Mouse (Mus musculus): Measurements from ENCODE around the gene Ptprg. TPM values are rescaled to one million over a fixed set of nuclear protein-coding genes. Genes with fewer than 3 reads are reported as not detected.
"Not testable (repeated sequence)": the region's sequence is repeated elsewhere in the genome, so short reads cannot be mapped to it uniquely, and the experiment has no call there.

Gene Ptprg
- polyA plus RNA-seq, 1 experiment, result 57.2 TPM

DNA sequence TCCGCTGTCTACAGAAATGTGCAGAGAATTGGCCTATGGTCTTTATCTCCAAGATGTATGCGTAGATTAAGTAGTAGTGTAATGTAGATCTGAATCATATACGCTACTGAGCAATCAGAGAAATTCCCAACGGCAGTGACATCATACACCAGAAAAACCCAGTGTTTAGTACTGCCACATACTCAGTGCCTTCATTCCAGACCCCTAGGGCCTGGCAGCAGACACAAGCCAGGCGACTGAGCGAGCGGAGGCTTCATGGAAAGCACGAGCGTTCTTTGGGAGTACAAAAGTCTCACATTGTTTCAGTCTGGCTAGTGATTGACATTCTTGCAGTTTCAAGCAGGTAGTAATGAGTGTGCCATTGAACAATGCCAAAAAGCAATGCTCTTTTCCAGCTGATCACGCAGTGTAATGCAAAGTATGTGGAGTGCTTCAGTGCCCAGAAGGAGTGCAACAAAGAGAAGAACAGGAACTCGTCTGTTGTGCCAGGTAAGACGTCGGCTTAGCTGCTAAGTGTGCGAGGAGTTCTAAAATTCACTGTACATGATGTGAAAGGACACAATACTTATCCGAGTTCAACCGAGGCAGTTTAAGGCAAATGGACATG lies 665.3 kb downstream of the Ptprg start:
- DNase-seq (ENCODE audit: low read depth), result no peak

GRCm38 (mm10) chr14:12219877-12220276 lies 666.5 kb downstream of the Ptprg start:
- DNase-seq (ENCODE audit: low read depth), result no peak

DNA sequence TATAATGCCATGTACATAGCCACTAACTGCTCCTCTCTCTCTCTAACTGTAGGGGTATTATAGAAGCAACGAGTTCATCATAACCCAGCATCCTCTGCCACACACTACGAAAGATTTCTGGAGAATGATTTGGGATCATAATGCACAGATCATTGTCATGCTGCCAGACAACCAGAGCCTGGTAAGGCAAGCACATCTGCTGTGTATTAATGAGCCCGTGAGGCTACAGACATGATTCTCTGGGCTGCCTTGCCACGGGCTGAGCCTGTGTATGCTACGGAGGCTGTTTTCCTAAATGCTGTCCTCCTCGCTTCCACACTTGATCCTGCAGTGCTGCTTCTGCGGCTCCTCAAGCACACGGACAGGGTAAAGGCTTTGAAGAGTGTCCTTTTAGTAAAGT lies 667.2 kb downstream of the Ptprg start:
- DNase-seq (ENCODE audit: low read depth), result no peak

DNA sequence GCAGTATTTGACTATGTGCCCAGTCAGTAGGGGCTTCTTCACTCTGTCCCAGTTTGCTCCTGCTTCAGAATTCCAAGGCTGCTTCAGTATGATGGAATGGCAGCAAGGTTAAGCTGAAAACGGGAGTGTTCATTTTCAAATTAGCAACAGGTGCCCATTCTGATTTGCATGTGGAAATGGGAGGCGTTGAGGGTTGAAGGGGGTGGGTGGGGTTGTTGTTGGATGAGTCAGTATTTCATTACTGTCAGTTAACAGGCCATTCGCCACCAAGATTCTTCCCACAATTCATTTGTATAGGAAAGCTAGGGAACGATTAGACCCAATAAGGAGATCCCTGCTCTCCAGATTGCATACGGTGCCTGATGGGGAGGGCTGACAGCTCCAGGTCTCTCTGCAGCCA lies 668.2 kb downstream of the Ptprg start:
- no peak for DNase-seq (ENCODE audit: low read depth)

- DNase-seq (ENCODE audit: low read depth), result no peak
Measured at GRCm38 (mm10) chr14:12243726-12244125, 690.4 kb downstream of the Ptprg start.

DNA sequence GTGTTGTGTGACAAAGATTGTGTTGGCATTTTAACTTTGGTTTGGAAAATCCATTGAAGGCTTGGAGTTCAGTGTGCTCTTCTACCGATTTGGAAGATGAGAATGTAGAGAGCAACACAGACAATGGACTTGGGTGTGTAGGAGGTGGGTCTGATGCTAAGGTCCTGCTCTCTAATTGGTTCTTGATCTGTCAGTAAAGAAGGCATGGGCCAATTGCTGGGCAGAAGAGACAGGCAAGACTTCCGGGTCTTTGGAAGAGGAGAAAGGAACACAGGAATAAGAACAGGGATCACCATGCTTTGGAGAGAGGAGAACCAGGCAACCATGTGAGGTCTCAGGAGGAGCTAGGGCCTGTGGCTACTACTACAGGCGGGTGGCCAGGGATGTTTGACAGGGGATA lies 722.7 kb downstream of the Ptprg start:
- no peak for DNase-seq (ENCODE audit: low read depth)

GRCm38 (mm10) chr14:12283641-12284040 lies 730.3 kb downstream of the Ptprg start, which contains the start of gene Gm49355:
Gene Gm49355 (plus strand): TSS chr14:12283976.
- no peak for DNase-seq (ENCODE audit: low read depth)

- peak; percentile 27 for DNase-seq (ENCODE audit: low read depth)
Measured at GRCm38 (mm10) chr14:12284141-12284912, 731.0 kb downstream of the Ptprg start, which contains the start of gene 3830406C13Rik. Gene 3830406C13Rik (plus strand): TSS chr14:12284173.

DNA sequence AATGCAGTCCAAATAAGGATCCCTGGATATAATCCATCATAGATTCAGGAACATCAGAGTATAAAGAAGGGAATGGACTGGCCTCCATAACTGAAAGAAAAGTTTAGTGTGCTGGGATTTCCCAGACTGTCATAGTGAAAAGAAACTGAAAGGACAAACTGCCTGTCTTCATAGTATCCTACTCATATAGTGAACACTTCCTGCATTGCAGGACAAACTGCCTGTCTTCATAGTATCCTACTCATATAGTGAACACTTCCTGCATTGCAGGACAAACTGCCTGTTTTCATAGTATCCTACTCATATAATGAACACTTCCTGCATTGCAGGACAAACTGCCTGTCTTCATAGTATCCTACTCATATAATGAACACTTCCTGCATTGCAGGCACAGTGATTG lies 736.4 kb downstream of the Ptprg start:
- not testable (repeated sequence) for DNase-seq (ENCODE audit: low read depth)

Other genes starting within 250 kb of the Ptprg start
- gene Gm3839, start 196.8 kb upstream of the Ptprg start, polyA plus RNA-seq (2012; rRNA removed), result 0.65 and 0.92 TPM in 2 replicates

All from gonadal fat pad, adult 2 months (tissue).